Mouse (Mus musculus): ENCODE data around the gene Cyp4b1.
"Not testable (repeated sequence)": the region's sequence is repeated elsewhere in the genome, so short reads cannot be mapped to it uniquely, and the experiment has no call there.

DNA sequence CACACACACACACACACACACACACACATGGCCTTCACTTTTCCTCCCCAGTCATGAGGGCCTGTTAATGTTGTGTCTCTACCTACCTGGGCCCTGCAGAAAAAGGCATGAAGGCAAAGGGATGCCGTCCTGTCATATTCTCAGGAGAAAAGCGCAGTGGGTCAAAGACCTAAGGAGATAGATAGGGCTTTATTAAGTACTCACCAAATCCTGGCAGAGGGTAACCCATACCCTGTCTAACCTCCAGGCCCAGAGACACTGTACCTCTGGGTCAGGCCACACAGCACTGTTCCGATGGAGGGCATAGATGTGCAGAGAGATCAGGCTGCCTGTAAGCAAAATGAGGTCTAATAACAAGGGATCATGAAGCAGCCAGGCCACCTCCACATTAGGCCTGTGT is 22.0 kb downstream of the Cyp4b1 start:
- TF ChIP-seq CTCF, EP300 (IDR thresholded peaks at IDR 0.05; ENCODE audit: low read depth): not testable (repeated sequence)

All from heart, postnatal 0 days (tissue).